Mouse (Mus musculus): ENCODE results near the gene Gm17079. TPM values are rescaled to one million over a fixed set of nuclear protein-coding genes. Genes with fewer than 3 reads are reported as not detected.

The Gm17079 gene
- polyA plus RNA-seq, 1 experiment from 2014 or later, result not detected

Other genes starting within 250 kb of the Gm17079 start
- gene Vmn2r89, start 243.6 kb downstream of the Gm17079 start, polyA plus RNA-seq (2015; fragmentation: Nextera tagmentation; extraction: Ambion mirVana), result not detected in 2 replicates
- gene Gm5622, start 142.7 kb downstream of the Gm17079 start, polyA plus RNA-seq (2015; fragmentation: Nextera tagmentation; extraction: Ambion mirVana), result not detected in 2 replicates
- gene Gm17175, start 121.4 kb downstream of the Gm17079 start, polyA plus RNA-seq (2015; fragmentation: Nextera tagmentation; extraction: Ambion mirVana), result not detected in 2 replicates
- not detected in 2 replicates for gene Gm17174, start 103.3 kb downstream of the Gm17079 start, polyA plus RNA-seq (2015; fragmentation: Nextera tagmentation; extraction: Ambion mirVana)
- not detected in 2 replicates for gene Gm17078, start 84.2 kb downstream of the Gm17079 start, polyA plus RNA-seq (2015; fragmentation: Nextera tagmentation; extraction: Ambion mirVana)
- gene Gm4181, start 59.8 kb downstream of the Gm17079 start, polyA plus RNA-seq (2015; fragmentation: Nextera tagmentation; extraction: Ambion mirVana), result not detected in 2 replicates
- not detected in 2 replicates for gene Gm5800, start 21.7 kb upstream of the Gm17079 start, polyA plus RNA-seq (2015; fragmentation: Nextera tagmentation; extraction: Ambion mirVana)
- gene Ang4, start 78.1 kb upstream of the Gm17079 start, polyA plus RNA-seq (2015; fragmentation: Nextera tagmentation; extraction: Ambion mirVana), result 4.4 and 4.9 TPM in 2 replicates
- gene AY358078, start 104.6 kb upstream of the Gm17079 start, polyA plus RNA-seq (2015; fragmentation: Nextera tagmentation; extraction: Ambion mirVana), result not detected in 2 replicates
- gene Ear6, start 158.2 kb upstream of the Gm17079 start, polyA plus RNA-seq (2015; fragmentation: Nextera tagmentation; extraction: Ambion mirVana), result 0.26 TPM in 1 of 2 replicates, not detected in the other
- 50.3 and 57.1 TPM in 2 replicates for gene Mettl17, start 189.4 kb upstream of the Gm17079 start, polyA plus RNA-seq (2015; fragmentation: Nextera tagmentation; extraction: Ambion mirVana)
- gene Slc39a2, start 197.4 kb upstream of the Gm17079 start, polyA plus RNA-seq (2015; fragmentation: Nextera tagmentation; extraction: Ambion mirVana), result 1.3 TPM in 2 replicates
- gene Ndrg2, start 218.7 kb upstream of the Gm17079 start, polyA plus RNA-seq (2015; fragmentation: Nextera tagmentation; extraction: Ambion mirVana), result 62.1 and 64.2 TPM in 2 replicates
- not detected in 2 replicates for gene Tppp2, start 223.0 kb upstream of the Gm17079 start, polyA plus RNA-seq (2015; fragmentation: Nextera tagmentation; extraction: Ambion mirVana)
- gene Rnase13, start 227.3 kb upstream of the Gm17079 start, polyA plus RNA-seq (2015; fragmentation: Nextera tagmentation; extraction: Ambion mirVana), result not detected in 2 replicates